Mouse (Mus musculus): ENCODE measurements at regions not wholly inside any gene's neighbourhood (a gene's known extent, or its start where the extent isn't known, plus 50 kb on each side); places are given as distances from the start of the nearest gene placed in this dataset.

DNA sequence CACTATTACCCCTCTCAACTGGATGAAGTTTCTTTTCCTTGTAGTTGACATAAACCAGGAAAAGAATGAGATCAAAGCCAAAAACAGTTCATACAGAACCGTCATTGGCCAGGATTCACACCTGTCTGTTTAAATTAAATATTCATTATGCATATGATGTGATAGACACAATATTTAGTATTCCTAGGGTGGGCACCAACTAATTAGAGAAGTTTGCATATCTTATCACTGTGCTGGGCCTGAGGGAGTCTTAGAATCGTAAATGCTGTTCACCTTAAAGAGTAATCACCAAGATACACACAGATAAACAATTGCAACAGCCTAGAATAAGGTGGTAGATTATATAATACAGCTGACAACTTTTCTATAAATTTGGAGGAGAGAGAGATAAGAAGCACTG lies 147.7 kb downstream of the Nhlrc3 start:
- TF ChIP-seq EP300 (IDR thresholded peaks at IDR 0.05; ENCODE audit: insufficient read depth, low read depth, low read length) (no peak), CTCF (IDR thresholded peaks at IDR 0.05) (no peak)
